Mouse (Mus musculus) hindbrain, embryonic 16.5 days (tissue): ENCODE results near the gene Afap1. TPM values are rescaled to one million over a fixed set of nuclear protein-coding genes. Genes with fewer than 3 reads are reported as not detected.

ENCODE experiments used
- ATAC-seq: fragments of 200-750 bp; cut with Nextera tagmentation; 2 replicates; pipeline ENCODE4 v1.8.0; 2017; ENCODE audit warnings: moderate TSS enrichment, moderate library complexity
- H3K27ac ChIP-seq: fragments of 300-500 bp; sonication (generic); 2 replicates; pipeline ENCODE4 v1.5.1; 2014; ENCODE audit warnings: low read depth, mild to moderate bottlenecking, control low read depth, low read length, moderate library complexity
- H3K27me3 ChIP-seq: fragments of 300-500 bp; sonication (generic); replicated peaks from 2 replicates; pipeline ENCODE4 v1.6.1; 2014; ENCODE audit warnings: low read length; ENCODE audit not compliant: control insufficient read depth, insufficient read depth
- H3K36me3 ChIP-seq: fragments of 300-500 bp; sonication (generic); 2 replicates; pipeline ENCODE4 v1.6.1; 2014; ENCODE audit warnings: mild to moderate bottlenecking, low read length, moderate library complexity, mixed read lengths; ENCODE audit not compliant: control insufficient read depth, insufficient read depth
- H3K4me1 ChIP-seq: fragments of 300-500 bp; sonication (generic); 2 replicates; pipeline ENCODE4 v1.6.1; 2014; ENCODE audit warnings: low read depth, low read length; ENCODE audit not compliant: control insufficient read depth, insufficient read depth
- H3K4me2 ChIP-seq: fragments of 300-500 bp; sonication (generic); 2 replicates; pipeline ENCODE4 v1.6.1; 2014; ENCODE audit warnings: mild to moderate bottlenecking, low read length, control low read depth, moderate library complexity
- H3K4me3 ChIP-seq: fragments of 300-500 bp; sonication (generic); 2 replicates; pipeline ENCODE4 v1.5.1; 2014; ENCODE audit warnings: mild to moderate bottlenecking, low read length, control low read depth, moderate library complexity
- H3K9ac ChIP-seq: fragments of 300-500 bp; sonication (generic); 2 replicates; pipeline ENCODE4 v1.6.1; 2014; ENCODE audit warnings: low read depth, mild to moderate bottlenecking, control low read depth, low read length, moderate library complexity
- H3K9me3 ChIP-seq: fragments of 300-500 bp; sonication (generic); 2 replicates; pipeline ENCODE4 v1.6.1; 2014; ENCODE audit warnings: mild to moderate bottlenecking, low read length, moderate library complexity; ENCODE audit not compliant: control insufficient read depth
- WGBS: fragments of 180-500 bp; shearing (Covaris S2); extraction: QIAGEN DNeasy Blood & Tissue Kit; methylation state at CpG from one replicate; pipeline ENCODE4 v1.1.7; 2014; 5-methylcytosine and 5-hydroxymethylcytosine counted together
- polyA plus RNA-seq: library from polyadenylated mRNA; unstranded; fragments of >200 nt; fragmentation: Nextera tagmentation; extraction: Ambion mirVana; gene quantifications from 2 replicates; pipeline ENCODE4 v1.2.1, GENCODE M21; 2015

The Afap1 gene
- polyA plus RNA-seq, 1 experiment from 2014 or later: 54.8 TPM

DNA sequence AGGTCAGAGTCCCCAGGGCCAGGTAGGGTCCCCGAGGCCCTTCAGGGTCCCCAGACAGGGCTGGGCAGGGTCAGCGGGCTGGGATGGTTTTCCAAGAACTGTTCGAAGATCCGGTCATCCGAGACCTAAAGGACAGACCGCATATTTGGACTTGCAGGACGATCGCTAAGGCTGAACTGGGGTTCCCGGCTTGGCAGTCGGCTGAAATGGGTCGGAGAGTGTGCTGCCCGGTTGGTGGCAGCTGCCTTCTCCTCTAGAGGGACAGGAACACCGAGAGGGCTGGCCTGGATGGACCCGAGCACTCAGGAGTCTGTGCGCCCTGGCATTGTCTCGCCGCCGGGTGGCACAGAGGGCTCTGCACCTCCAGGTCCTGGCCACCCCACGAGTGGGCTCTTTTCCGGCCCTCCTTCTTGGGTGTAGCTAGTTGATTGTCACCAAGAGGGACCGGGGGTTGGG is 714 bp downstream of the Afap1 start:
- Histone ChIP-seq H3K4me1 (peaks cover 42% of the 10 kb centered on the region), H3K27me3 (no peaks in the 10 kb centered on the region), H3K9ac (peak overlapping the region; percentile 98), H3K27ac (peak overlapping the region; percentile 82), H3K4me3 (peak overlapping the region; percentile 97), H3K4me2 (peak overlapping the region; percentile 91), H3K36me3 (no peaks in the 10 kb centered on the region), H3K9me3 (no peaks in the 10 kb centered on the region)
- under 1% methylated on average over 21 of the region's 21 CpGs for WGBS
- peak; percentile 44 for ATAC-seq

DNA sequence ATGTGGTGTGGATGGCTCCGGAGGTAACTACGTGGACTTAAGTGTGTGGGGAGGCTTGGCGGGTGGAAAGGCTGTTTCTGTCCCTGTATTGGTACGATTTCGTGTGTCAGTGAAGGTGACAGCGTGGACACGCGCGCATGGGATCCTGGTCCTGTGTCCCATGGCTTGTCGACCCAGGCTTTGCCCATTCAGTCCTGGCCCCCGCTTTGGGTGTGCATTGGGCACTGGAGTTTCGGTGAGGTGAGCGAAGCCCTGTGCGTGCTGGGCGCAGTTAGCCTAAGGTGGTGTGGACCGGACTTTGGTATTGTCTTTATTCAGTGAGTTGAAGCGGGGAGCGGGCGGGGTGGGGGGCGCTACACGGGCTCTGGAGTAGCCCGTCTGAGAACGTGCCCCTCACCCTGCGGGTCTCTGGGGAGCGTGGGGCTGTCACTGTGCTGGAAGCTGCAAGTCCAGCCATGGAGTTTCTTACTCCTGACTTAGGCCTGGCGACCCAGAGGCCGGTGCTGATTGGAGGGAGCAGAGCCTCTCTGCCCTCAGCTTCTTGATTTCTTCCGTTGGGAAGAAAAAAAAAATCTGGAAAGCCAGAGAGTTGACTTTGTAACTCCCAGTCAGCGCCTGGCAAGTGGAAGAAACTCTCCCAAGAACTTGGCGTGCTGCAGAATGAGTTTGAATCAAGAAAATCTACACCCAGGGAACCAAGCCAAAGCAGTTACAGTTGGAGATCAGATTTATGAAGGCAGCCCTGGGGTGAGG is 1.4 kb downstream of the Afap1 start:
- Histone ChIP-seq H3K9ac (peak overlapping the region; percentile 98), H3K27me3 (no peaks in the 10 kb centered on the region), H3K27ac (peak overlapping the region; percentile 82), H3K4me3 (peak overlapping the region; percentile 97), H3K36me3 (no peaks in the 10 kb centered on the region), H3K4me1 (peaks cover 42% of the 10 kb centered on the region), H3K4me2 (peak overlapping the region; percentile 91), H3K9me3 (no peaks in the 10 kb centered on the region)
- 3% methylated on average over 30 of the region's 30 CpGs for WGBS
- ATAC-seq: 0 out of 2 replicates have a peak, but pooled peaks have one; percentile 7

DNA sequence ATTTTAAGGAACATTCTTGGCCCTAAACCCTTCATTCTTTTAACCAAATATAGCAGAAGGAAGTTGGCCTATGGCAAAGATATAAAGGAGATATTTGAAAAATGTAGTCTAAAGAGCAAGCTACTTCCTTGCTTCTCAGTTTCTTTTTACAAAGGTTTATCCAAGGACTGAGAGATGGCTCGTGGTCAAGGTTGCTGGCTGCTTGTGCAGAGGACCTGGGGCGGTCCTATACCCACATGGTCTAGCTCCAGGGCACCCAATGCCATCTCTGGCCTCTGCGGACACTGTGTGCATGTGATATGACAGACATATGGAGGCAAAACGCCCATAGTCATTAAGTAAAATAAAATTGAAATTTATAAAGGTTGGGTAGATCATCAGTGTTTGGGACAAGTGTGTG is 2.8 kb downstream of the Afap1 start:
- H3K4me2 ChIP-seq: peak overlapping the region; percentile 91
- ATAC-seq: no peak
- H3K9ac ChIP-seq: no peak overlapping the region
- H3K36me3 ChIP-seq: no peaks in the 10 kb centered on the region
- no peaks in the 10 kb centered on the region for H3K9me3 ChIP-seq
- 85% methylated on average over 4 of the region's 4 CpGs for WGBS
- peaks cover 55% of the 10 kb centered on the region for H3K4me1 ChIP-seq
- H3K4me3 ChIP-seq: no peak overlapping the region
- H3K27me3 ChIP-seq: no peaks in the 10 kb centered on the region
- no peak overlapping the region for H3K27ac ChIP-seq

DNA sequence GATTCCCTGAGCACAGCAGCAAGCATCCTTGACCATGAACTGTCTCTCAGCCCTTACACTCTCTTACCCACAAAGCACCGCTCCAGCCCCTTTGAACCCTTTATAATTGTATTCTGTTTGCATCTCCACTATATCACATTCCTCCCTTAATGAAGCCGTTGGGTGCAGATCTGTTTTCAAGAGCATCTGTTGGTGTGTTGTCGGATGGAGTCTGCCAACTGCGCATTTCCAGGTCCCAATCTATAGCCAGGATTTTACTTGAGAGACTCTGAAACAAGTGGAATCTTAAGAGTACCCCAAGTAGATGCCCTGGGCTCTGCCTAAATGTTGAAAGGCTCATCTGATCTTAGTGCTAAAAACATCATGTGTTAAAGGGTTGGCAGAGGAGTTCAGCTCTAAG is 3.4 kb downstream of the Afap1 start:
- Histone ChIP-seq H3K4me2 (peak overlapping the region; percentile 91), H3K27ac (no peak overlapping the region), H3K36me3 (no peaks in the 10 kb centered on the region), H3K9me3 (no peaks in the 10 kb centered on the region), H3K4me1 (peaks cover 59% of the 10 kb centered on the region), H3K9ac (no peak overlapping the region), H3K27me3 (no peaks in the 10 kb centered on the region), H3K4me3 (no peak overlapping the region)
- no peak for ATAC-seq
- WGBS: 53% methylated on average over 4 of the region's 4 CpGs

DNA sequence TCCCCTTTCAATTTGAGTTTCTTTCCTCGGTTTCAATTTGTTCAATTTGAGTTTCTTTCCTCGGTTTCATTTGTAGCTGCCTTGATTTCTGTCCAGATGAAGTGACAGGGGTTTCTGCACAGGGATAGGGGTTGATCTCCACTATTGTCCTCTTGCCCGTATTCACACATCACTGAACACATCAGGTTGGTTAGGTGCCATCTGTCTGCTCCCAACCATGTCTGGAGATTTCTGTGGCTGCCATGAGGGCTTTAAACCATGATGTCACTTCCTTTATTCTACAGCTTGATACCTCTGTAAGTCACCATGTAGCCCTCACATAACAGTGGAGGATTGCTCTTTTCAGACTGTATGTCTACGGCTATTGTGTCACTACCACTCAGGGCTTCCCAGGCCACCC is 4.0 kb downstream of the Afap1 start:
- ATAC-seq: no peak
- Histone ChIP-seq H3K9ac (no peak overlapping the region), H3K4me3 (no peak overlapping the region), H3K9me3 (no peaks in the 10 kb centered on the region), H3K36me3 (no peaks in the 10 kb centered on the region), H3K4me1 (peaks cover 59% of the 10 kb centered on the region), H3K27ac (no peak overlapping the region), H3K4me2 (peak overlapping the region; percentile 91), H3K27me3 (no peaks in the 10 kb centered on the region)
- 54% methylated on average over 4 of the region's 4 CpGs for WGBS

DNA sequence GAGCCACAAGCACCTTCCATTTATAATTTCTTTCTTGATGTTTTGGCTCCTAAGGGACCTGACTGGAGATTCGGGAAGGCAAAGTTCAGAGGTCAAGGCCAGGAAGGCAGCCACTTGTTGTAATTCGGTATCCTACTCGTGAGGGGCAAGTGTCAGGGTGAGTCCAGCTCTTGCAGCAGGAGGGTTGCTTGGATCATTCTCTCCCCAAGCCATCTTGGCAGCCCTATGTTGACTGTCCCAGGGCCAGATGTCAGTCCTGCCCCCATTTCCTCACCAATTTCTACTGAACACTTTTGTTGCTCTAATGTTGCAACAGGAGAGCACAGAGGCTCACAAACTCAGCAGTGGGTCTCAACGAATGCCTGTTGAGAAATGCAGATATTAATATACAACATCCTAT is 5.0 kb downstream of the Afap1 start:
- no peaks in the 10 kb centered on the region for H3K36me3 ChIP-seq
- no peak for ATAC-seq
- no peak overlapping the region for H3K27ac ChIP-seq
- H3K4me3 ChIP-seq: no peak overlapping the region
- H3K4me2 ChIP-seq: no peak overlapping the region
- H3K9me3 ChIP-seq: no peaks in the 10 kb centered on the region
- WGBS: 63% methylated on average over 4 of the region's 4 CpGs
- H3K27me3 ChIP-seq: no peaks in the 10 kb centered on the region
- peaks cover 55% of the 10 kb centered on the region for H3K4me1 ChIP-seq
- H3K9ac ChIP-seq: no peak overlapping the region

DNA sequence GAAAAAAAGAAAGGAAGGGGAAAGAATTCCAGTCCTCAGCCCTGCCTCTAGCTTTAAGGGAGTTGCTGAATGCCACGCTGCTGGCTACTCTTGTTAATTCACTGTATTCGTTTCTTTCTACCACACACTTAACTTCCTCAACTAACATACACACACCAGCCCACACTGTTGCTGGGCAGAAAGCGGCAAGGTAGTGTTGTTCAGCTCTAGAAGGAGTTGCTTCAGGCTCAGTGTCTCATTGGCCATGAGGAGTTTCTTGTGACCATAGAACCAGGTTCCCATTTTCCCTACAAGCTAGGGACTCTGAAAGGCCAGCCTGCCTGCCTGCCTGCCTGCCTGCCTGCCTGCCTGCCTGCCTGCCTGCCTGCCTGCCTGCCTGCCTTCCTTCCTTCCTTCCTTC is 5.9 kb downstream of the Afap1 start:
- H3K27ac ChIP-seq: no peak overlapping the region
- no peak overlapping the region for H3K4me2 ChIP-seq
- H3K4me3 ChIP-seq: no peak overlapping the region
- H3K9me3 ChIP-seq: no peaks in the 10 kb centered on the region
- no peak overlapping the region for H3K9ac ChIP-seq
- 92% methylated on average over 3 of the region's 3 CpGs for WGBS
- no peaks in the 10 kb centered on the region for H3K36me3 ChIP-seq
- H3K27me3 ChIP-seq: no peaks in the 10 kb centered on the region
- ATAC-seq: no peak
- peaks cover 56% of the 10 kb centered on the region for H3K4me1 ChIP-seq

DNA sequence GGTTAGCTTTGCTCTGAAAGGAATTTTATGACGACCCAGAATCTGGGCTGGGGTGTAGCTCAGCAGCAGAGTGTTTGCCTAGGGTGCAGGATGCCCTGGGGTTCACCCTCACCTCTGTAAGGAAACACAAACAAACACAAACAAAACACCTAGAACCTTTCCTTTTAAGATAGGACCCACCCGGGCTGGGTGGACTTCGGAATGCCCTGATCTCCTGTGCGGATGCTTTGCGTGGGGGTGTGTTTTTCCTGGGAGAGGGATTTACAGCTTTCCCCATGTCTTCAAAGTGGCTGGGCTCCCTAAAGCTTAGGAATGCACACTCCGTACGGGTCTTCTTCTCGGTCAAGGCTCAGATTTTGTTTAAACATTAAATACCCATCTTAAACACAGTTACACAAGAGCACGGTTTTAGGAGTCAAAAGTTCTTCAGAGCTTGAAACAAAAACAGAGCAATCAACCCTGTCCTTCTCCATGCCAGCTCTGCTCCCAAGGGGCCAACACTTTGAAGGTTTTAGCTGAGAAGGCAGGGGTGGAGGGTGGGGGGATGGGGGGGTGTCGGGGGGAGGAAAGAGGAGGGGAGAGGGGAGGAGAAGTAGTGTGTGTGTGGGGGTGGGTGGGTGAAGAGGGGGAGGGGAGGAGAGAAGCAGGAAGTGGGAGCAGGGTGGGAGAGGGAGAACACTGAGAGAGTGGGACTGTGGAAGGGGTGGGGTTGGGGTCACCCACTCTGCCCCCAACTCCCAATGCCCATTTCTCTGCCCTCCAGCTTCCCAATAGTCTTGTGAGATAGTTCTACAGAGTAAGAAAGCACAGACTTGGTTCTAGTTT is 7.5 kb downstream of the Afap1 start:
- no peak overlapping the region for H3K9ac ChIP-seq
- no peak overlapping the region for H3K4me2 ChIP-seq
- no peak for ATAC-seq
- no peak overlapping the region; the same call in 1 of the 2 replicates for H3K27ac ChIP-seq
- peaks cover 61% of the 10 kb centered on the region for H3K4me1 ChIP-seq
- H3K36me3 ChIP-seq: no peaks in the 10 kb centered on the region
- H3K4me3 ChIP-seq: no peak overlapping the region
- 34% methylated on average over 10 of the region's 10 CpGs for WGBS
- H3K9me3 ChIP-seq: no peaks in the 10 kb centered on the region
- no peaks in the 10 kb centered on the region for H3K27me3 ChIP-seq

DNA sequence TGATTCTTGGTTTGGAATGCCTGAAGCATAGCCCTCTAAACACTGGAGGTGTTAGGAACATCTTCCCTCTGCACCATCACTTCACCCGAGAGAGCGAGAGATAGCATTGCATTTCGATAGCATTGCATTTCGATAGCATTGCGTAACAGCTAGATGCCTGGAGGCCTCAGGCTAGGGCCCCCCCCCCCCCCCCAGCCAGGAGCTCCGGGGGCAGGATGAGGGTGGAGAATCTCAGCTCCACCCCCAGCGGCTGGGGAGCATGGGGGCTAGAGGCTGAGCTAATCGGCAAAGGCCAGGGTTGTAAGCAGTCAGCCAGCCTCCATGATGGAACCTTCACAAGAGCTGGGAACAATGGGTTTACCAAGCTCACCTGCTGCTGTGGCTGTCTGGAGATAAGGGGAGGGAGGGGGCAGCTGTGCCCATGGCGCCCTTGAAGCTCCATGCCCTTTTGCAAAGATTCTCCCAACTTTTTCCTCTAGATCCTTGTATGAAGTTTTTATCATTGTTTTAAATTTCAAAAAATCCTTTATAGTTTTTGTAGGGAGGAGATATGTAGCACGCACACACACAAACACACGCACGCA is 8.2 kb downstream of the Afap1 start:
- Histone ChIP-seq H3K4me1 (peaks cover 54% of the 10 kb centered on the region), H3K9ac (0 out of 2 replicates have a peak overlapping the region, but pooled peaks have one; percentile 35), H3K27me3 (no peaks in the 10 kb centered on the region), H3K4me3 (no peak overlapping the region), H3K9me3 (no peaks in the 10 kb centered on the region), H3K36me3 (no peaks in the 10 kb centered on the region), H3K27ac (no peak overlapping the region; the same call in 1 of the 2 replicates), H3K4me2 (no peak overlapping the region)
- WGBS: 44% methylated on average over 12 of the region's 12 CpGs
- ATAC-seq: no peak
